Mouse (Mus musculus) inflammation-experienced regulatory T-cells, adult 16 weeks (primary cell): Measurements from ENCODE around the gene Hsph1. TPM values are rescaled to one million over a fixed set of nuclear protein-coding genes. Genes with fewer than 3 reads are reported as not detected.

ENCODE experiments used
- polyA plus RNA-seq: library from polyadenylated mRNA; unstranded; fragments of 100-300 nt; shearing (Covaris generic); gene quantifications from one replicate; pipeline ENCODE4 v1.2.1, GENCODE M21; 2017

Hsph1 gene
- polyA plus RNA-seq, result 95.9 TPM

DNA sequence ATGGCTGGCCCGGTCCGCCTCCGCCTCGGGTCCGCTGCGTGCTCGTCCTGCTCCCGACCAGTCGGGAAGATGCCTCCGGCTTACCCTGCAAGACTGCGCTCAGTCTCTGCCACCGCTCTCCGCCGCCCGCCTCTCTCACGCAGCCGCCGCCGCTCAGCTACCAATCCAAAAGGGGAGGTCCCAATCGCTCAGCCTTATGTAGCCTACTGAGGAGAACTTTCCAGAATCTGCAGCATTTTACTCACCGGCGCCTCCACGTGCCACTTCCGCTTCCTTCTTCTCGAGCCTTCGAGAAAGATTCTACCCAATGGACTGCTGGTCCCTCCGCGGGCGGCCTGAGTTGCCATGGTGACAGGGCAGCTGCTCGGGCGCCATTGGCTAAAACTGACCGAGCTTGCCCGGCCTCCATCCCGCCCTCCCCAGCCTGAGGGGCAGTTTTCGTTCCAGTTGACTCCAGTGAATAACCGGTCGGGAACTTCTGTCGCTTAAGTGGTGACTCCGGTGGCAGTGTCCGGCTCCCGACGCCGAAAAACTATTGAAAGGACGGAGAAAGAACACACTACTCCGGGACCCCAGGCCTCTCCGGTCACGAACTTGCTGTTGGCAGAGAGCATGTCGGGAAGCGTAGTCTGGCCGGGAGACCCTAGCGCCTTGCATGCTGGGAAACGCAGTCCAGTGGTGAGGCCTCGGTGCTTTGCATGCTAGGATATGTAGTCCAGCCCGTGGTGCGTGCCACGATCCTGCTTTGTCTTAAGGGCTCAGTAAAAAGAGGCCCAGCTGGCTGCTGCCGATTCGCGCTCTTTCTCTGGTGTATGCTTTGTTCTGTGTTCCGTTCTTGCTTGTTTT lies at the start of gene Hsph1:
Hsph1 (minus strand) TSS at position 302 of the 846 bp plus-strand sequence.

DNA sequence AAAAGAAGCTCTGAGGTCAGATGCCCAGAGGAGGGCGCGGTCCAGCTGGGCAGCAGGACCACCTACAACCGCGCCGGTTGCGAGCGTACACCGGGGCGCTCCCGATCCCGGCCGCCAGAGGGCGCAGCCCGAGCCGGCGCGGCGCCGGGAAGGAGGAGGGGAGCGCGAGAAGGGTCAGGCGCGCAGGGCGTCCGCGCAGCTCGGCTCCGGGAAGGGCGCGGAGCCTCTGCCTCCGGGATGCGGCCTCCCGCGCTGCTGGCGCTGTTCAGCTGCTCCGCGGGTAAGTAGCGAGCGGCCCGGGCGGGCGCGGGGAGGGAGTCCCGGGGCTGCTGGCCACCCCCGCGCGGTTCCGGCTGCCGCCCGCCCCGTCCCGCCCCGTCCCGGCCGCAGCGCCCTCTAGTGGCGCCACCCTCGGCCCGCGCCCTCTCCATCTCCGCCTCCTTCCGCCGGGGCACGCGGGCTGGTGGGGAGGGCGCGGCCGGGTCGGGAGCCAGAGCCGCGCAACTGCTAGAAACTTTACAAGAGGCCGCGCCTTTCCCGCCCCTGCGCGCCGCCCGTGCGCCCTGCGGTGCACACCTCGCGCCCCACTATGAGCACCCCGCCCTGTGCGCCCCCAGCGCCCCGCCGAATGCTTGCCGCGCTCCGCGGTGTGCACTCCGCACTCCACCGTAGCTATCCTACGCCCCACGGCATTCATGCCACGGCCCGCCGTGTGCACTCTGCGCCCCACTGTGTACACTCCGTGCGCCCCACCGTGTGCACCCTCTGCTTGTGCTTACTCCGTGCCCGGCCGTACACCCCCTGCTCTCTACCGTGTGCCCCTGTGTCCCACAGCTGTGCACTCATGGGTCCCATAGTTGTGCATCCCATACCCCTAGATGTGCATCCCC lies 42.2 kb upstream of the Hsph1 start, which contains the start of gene B3glct:
B3glct (plus strand) TSS at position 131 of the 890 bp plus-strand sequence.

Other genes starting within 250 kb of the Hsph1 start
- gene Medag, start 224.6 kb downstream of the Hsph1 start, polyA plus RNA-seq, result 2.9 TPM
- gene Tex26, start 196.7 kb downstream of the Hsph1 start, polyA plus RNA-seq, result not detected
- gene Wdr95, start 107.7 kb downstream of the Hsph1 start, polyA plus RNA-seq, result not detected
- 3.4 TPM for gene B3glct, start 41.9 kb upstream of the Hsph1 start, polyA plus RNA-seq